Mouse (Mus musculus) hindbrain, embryonic 14.5 days (tissue): ENCODE results near the gene C2cd4d. TPM values are rescaled to one million over a fixed set of nuclear protein-coding genes. Genes with fewer than 3 reads are reported as not detected.

Source experiments
- ATAC-seq: fragments of 200-750 bp; cut with Nextera tagmentation; 2 replicates; pipeline ENCODE4 v1.8.0; 2017; ENCODE audit warnings: moderate number of reproducible peaks, mild to moderate bottlenecking, moderate TSS enrichment, moderate library complexity; ENCODE audit not compliant: low FRiP score
- DNase-seq: peaks from one replicate; pipeline ENCODE4 v3.0.0-alpha.2; 2015; ENCODE audit warnings: low spot score
- H3K27ac ChIP-seq: fragments of 300-500 bp; sonication (generic); 2 replicates; pipeline ENCODE4 v1.5.1; 2014; ENCODE audit warnings: mild to moderate bottlenecking, moderate library complexity
- H3K27me3 ChIP-seq: fragments of 300-500 bp; sonication (generic); 2 replicates; pipeline ENCODE4 v1.6.1; 2014; ENCODE audit warnings: mild to moderate bottlenecking, low read length, mixed read lengths; ENCODE audit not compliant: control insufficient read depth, insufficient read depth
- H3K36me3 ChIP-seq: fragments of 300-500 bp; sonication (generic); replicated peaks from 2 replicates; pipeline ENCODE4 v1.6.1; 2014; ENCODE audit not compliant: control insufficient read depth, insufficient read depth
- H3K4me1 ChIP-seq: fragments of 300-500 bp; sonication (generic); replicated peaks from 2 replicates; pipeline ENCODE4 v1.6.1; 2014; ENCODE audit warnings: antibody characterized with exemption, low read length, mixed read lengths; ENCODE audit not compliant: control insufficient read depth, insufficient read depth
- H3K4me2 ChIP-seq: fragments of 300-500 bp; sonication (generic); replicated peaks from 2 replicates; pipeline ENCODE4 v1.6.1; 2014; ENCODE audit warnings: mild to moderate bottlenecking, moderate library complexity
- H3K4me3 ChIP-seq: fragments of 300-500 bp; sonication (generic); replicated peaks from 2 replicates; pipeline ENCODE4 v1.5.1; 2014; ENCODE audit warnings: mild to moderate bottlenecking, low read length
- H3K9ac ChIP-seq: fragments of 300-500 bp; sonication (generic); 2 replicates; pipeline ENCODE4 v1.6.1; 2014
- H3K9me3 ChIP-seq: fragments of 300-500 bp; sonication (generic); 2 replicates; pipeline ENCODE4 v1.6.1; 2016; ENCODE audit warnings: low read length; ENCODE audit not compliant: control insufficient read depth
- WGBS: fragments of 180-500 bp; shearing (Covaris S2); extraction: QIAGEN DNeasy Blood & Tissue Kit; methylation state at CpG from one replicate; pipeline ENCODE4 v1.1.7; 2014; 5-methylcytosine and 5-hydroxymethylcytosine counted together
- polyA plus RNA-seq: library from polyadenylated mRNA; unstranded; fragments of >200 nt; fragmentation: Nextera tagmentation; extraction: Ambion mirVana; gene quantifications from 2 replicates; pipeline ENCODE4 v1.2.1, GENCODE M21; 2014

Gene C2cd4d
- 2.6 and 4.1 TPM in 2 replicates for polyA plus RNA-seq

GRCm38 (mm10) chr3:94362138-94362537 lies at the start of gene C2cd4d:
TSS of gene C2cd4d (plus strand) at chr3:94362438.
- 28% methylated on average over 7 of the region's 7 CpGs for WGBS
- DNase-seq = peak; percentile 26
- Histone ChIP-seq H3K4me3 (peak within 1 kb of the TSS; percentile 60), H3K27ac (no peak within 1 kb of the TSS), H3K9me3 (no peaks in the 10 kb centered on the region), H3K27me3 (0 out of 2 replicates have a peak, but pooled peaks cover 4% of the 10 kb centered on the region), H3K4me1 (peaks cover 4% of the 10 kb centered on the region; the same call in 1 of the 2 replicates), H3K4me2 (peak within 1 kb of the TSS; percentile 94), H3K36me3 (no peaks in the 10 kb centered on the region), H3K9ac (peak within 1 kb of the TSS; percentile 87)
- ATAC-seq = no peak

- no peaks in the 10 kb centered on the region for H3K9me3 ChIP-seq
- H3K27ac ChIP-seq = no peak overlapping the region
- WGBS = 76% methylated on average over 3 of the region's 3 CpGs
- H3K4me3 ChIP-seq = no peak overlapping the region
- no peaks in the 10 kb centered on the region for H3K27me3 ChIP-seq
- no peak for ATAC-seq
- H3K36me3 ChIP-seq = peaks cover 62% of the 10 kb centered on the region
- H3K4me2 ChIP-seq = no peak overlapping the region
- no peak overlapping the region for H3K9ac ChIP-seq
- no peaks in the 10 kb centered on the region for H3K4me1 ChIP-seq
- no peak for DNase-seq
Measured at GRCm38 (mm10) chr3:94328681-94329080, 33.6 kb upstream of the C2cd4d start.

GRCm38 (mm10) chr3:94334442-94334841 lies 27.8 kb upstream of the C2cd4d start:
- Histone ChIP-seq H3K4me2 (no peak overlapping the region), H3K27ac (no peak overlapping the region), H3K9ac (no peak overlapping the region), H3K9me3 (no peaks in the 10 kb centered on the region), H3K4me1 (no peaks in the 10 kb centered on the region), H3K4me3 (no peak overlapping the region), H3K36me3 (peaks cover 23% of the 10 kb centered on the region), H3K27me3 (no peaks in the 10 kb centered on the region)
- DNase-seq = no peak
- WGBS = 95% methylated on average over 4 of the region's 4 CpGs
- no peak for ATAC-seq

- DNase-seq = no peak
- no peaks in the 10 kb centered on the region for H3K4me1 ChIP-seq
- H3K9ac ChIP-seq = no peak overlapping the region
- no peaks in the 10 kb centered on the region for H3K9me3 ChIP-seq
- H3K27ac ChIP-seq = no peak overlapping the region
- ATAC-seq = no peak
- H3K36me3 ChIP-seq = no peaks in the 10 kb centered on the region
- 86% methylated on average over 3 of the region's 3 CpGs for WGBS
- no peak overlapping the region for H3K4me3 ChIP-seq
- no peak overlapping the region for H3K4me2 ChIP-seq
- H3K27me3 ChIP-seq = no peaks in the 10 kb centered on the region
Measured at GRCm38 (mm10) chr3:94338522-94338921, 23.7 kb upstream of the C2cd4d start.

GRCm38 (mm10) chr3:94341959-94342422 lies 20.2 kb upstream of the C2cd4d start, which contains the start of gene Them5:
TSS of gene Them5 (plus strand) at chr3:94342099.
- no peak for ATAC-seq
- no peak for DNase-seq
- WGBS = 71% methylated on average over 3 of the region's 3 CpGs

GRCm38 (mm10) chr3:94342552-94342951 lies 19.7 kb upstream of the C2cd4d start:
- WGBS = 56% methylated on average over 1 of the region's 1 CpGs
- H3K27ac ChIP-seq = no peak overlapping the region

More at GRCm38 (mm10) chr3:94341959-94342422, 20.2 kb upstream of the C2cd4d start, which contains the start of gene Them5:
- no peak within 1 kb of the TSS for H3K9ac ChIP-seq
- no peak within 1 kb of the TSS for H3K4me3 ChIP-seq
- no peak within 1 kb of the TSS for H3K4me2 ChIP-seq
- H3K4me1 ChIP-seq = no peaks in the 10 kb centered on the region
- no peak within 1 kb of the TSS for H3K27ac ChIP-seq
- H3K9me3 ChIP-seq = no peaks in the 10 kb centered on the region
- no peaks in the 10 kb centered on the region for H3K27me3 ChIP-seq
- no peaks in the 10 kb centered on the region for H3K36me3 ChIP-seq

GRCm38 (mm10) chr3:94344182-94344581 lies 18.1 kb upstream of the C2cd4d start:
- Histone ChIP-seq H3K9me3 (no peaks in the 10 kb centered on the region), H3K4me1 (no peaks in the 10 kb centered on the region), H3K4me2 (no peak overlapping the region), H3K9ac (no peak overlapping the region), H3K36me3 (no peaks in the 10 kb centered on the region), H3K27ac (no peak overlapping the region), H3K4me3 (no peak overlapping the region), H3K27me3 (no peaks in the 10 kb centered on the region)
- WGBS = 92% methylated on average over 2 of the region's 2 CpGs
- DNase-seq = no peak
- no peak for ATAC-seq

More at GRCm38 (mm10) chr3:94342552-94342951, 19.7 kb upstream of the C2cd4d start:
- Histone ChIP-seq H3K4me3 (no peak overlapping the region), H3K36me3 (no peaks in the 10 kb centered on the region), H3K27me3 (no peaks in the 10 kb centered on the region), H3K9me3 (no peaks in the 10 kb centered on the region), H3K9ac (no peak overlapping the region), H3K4me1 (no peaks in the 10 kb centered on the region), H3K4me2 (no peak overlapping the region)
- ATAC-seq (no peak), DNase-seq (no peak)

GRCm38 (mm10) chr3:94344897-94345296 lies 17.3 kb upstream of the C2cd4d start:
- DNase-seq = no peak
- 75% methylated on average over 3 of the region's 3 CpGs for WGBS
- ATAC-seq = no peak

GRCm38 (mm10) chr3:94348146-94348545 lies 14.1 kb upstream of the C2cd4d start:
- DNase-seq (no peak), ATAC-seq (no peak)
- H3K4me3 ChIP-seq = no peak overlapping the region
- H3K4me2 ChIP-seq = no peak overlapping the region
- H3K9ac ChIP-seq = no peak overlapping the region
- H3K27me3 ChIP-seq = no peaks in the 10 kb centered on the region
- no peaks in the 10 kb centered on the region for H3K4me1 ChIP-seq
- 81% methylated on average over 2 of the region's 2 CpGs for WGBS
- H3K36me3 ChIP-seq = no peaks in the 10 kb centered on the region
- no peaks in the 10 kb centered on the region for H3K9me3 ChIP-seq
- H3K27ac ChIP-seq = no peak overlapping the region

More at GRCm38 (mm10) chr3:94344897-94345296, 17.3 kb upstream of the C2cd4d start:
- Histone ChIP-seq H3K4me3 (no peak overlapping the region), H3K9ac (no peak overlapping the region), H3K27me3 (no peaks in the 10 kb centered on the region), H3K27ac (no peak overlapping the region), H3K4me2 (no peak overlapping the region), H3K9me3 (no peaks in the 10 kb centered on the region), H3K4me1 (no peaks in the 10 kb centered on the region), H3K36me3 (no peaks in the 10 kb centered on the region)

GRCm38 (mm10) chr3:94360812-94361211 lies 1.4 kb upstream of the C2cd4d start:
- 0 out of 2 replicates have a peak, but pooled peaks cover 4% of the 10 kb centered on the region for H3K27me3 ChIP-seq
- ATAC-seq = no peak
- H3K4me3 ChIP-seq = no peak overlapping the region
- H3K4me1 ChIP-seq = peaks cover 4% of the 10 kb centered on the region; the same call in 1 of the 2 replicates
- H3K4me2 ChIP-seq = no peak overlapping the region
- no peaks in the 10 kb centered on the region for H3K36me3 ChIP-seq
- 9% methylated on average over 1 of the region's 1 CpGs for WGBS
- H3K9me3 ChIP-seq = no peaks in the 10 kb centered on the region
- H3K9ac ChIP-seq = no peak overlapping the region
- H3K27ac ChIP-seq = no peak overlapping the region
- no peak for DNase-seq
